Mouse (Mus musculus): ENCODE measurements around the gene 2410137M14Rik. TPM values are rescaled to one million over a fixed set of nuclear protein-coding genes. Genes with fewer than 3 reads are reported as not detected.
A peak's percentile ranks its signal among the peaks of the same experiment; 100 is the strongest.
"Not testable (repeated sequence)": the region's sequence is repeated elsewhere in the genome, so short reads cannot be mapped to it uniquely, and the experiment has no call there.

The 2410137M14Rik gene
- polyA plus RNA-seq, 1 experiment from 2014 or later = not detected

DNA sequence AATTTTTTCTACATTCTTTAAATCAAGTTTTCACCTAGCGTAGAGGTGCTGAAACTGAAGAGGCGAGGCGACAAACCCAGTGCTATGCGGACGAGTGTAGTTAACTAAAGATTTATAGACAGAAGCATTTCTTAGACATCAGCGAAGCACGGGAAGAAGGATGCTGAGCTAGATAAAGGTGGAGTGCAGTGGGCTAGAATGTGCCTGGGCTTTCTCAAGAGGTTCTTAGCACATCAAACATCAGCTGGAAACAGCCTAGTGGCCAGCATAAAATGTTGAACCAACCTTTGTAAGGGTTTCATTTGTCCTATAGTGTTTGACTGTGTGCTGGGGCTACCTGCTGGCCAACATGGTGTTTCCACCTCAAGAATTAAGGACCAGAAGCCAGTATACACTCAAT, 19.8 kb upstream of the 2410137M14Rik start, which contains the start of gene Zfp57:
TSS of gene Zfp57 (plus strand) at position 301 of the 400 bp plus-strand sequence.
- Histone ChIP-seq H3K4me3 (ENCODE audit: low read depth, low read length) (no peak within 1 kb of the TSS), H3K4me1 (ENCODE audit: control insufficient read depth, insufficient read depth, low read length) (no peaks in the 10 kb centered on the region), H3K36me3 (ENCODE audit: control insufficient read depth, insufficient read depth, low read length) (no peaks in the 10 kb centered on the region), H3K9ac (ENCODE audit: low read depth, low read length) (no peak within 1 kb of the TSS), H3K4me2 (peak within 1 kb of the TSS; percentile 75), H3K27ac (ENCODE audit: low read depth, low read length) (no peak within 1 kb of the TSS), H3K9me3 (replicated peaks; ENCODE audit: control insufficient read depth, low read length) (no peaks in the 10 kb centered on the region), H3K27me3 (ENCODE audit: control insufficient read depth, insufficient read depth, low read length) (no peaks in the 10 kb centered on the region)
- WGBS (ENCODE audit: insufficient replicate concordance) = 84% methylated on average over 7 of the region's 7 CpGs
- no peak for ATAC-seq (replicated peaks; ENCODE audit: insufficient number of reproducible peaks, low FRiP score, low TSS enrichment)

DNA sequence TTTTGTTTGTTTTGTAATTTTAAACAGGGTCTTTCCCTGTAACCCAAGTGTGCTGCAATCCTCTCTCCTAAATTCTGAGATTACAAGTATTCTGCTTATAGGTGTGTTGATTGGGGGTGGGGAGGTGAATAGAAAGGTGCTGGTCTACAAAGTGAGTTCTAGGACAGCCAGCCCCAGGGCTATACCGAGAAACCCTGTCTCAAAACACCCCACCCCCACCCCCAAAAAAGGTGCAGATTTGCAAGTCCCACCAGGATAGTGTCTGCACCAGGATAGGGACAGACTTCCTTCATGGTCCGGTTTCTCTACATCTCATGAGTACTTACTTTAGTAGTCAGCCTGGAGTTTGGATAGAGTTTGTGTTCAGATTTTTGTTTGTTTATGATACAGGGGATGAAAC, 17.4 kb upstream of the 2410137M14Rik start:
- no peaks in the 10 kb centered on the region for H3K9me3 ChIP-seq (replicated peaks; ENCODE audit: control insufficient read depth, low read length)
- no peaks in the 10 kb centered on the region for H3K27me3 ChIP-seq (ENCODE audit: control insufficient read depth, insufficient read depth, low read length)
- H3K4me2 ChIP-seq = no peak overlapping the region
- H3K4me1 ChIP-seq (ENCODE audit: control insufficient read depth, insufficient read depth, low read length) = no peaks in the 10 kb centered on the region
- no peak overlapping the region for H3K9ac ChIP-seq (ENCODE audit: low read depth, low read length)
- WGBS (ENCODE audit: insufficient replicate concordance) = 65% methylated on average over 2 of the region's 2 CpGs
- H3K27ac ChIP-seq (ENCODE audit: low read depth, low read length) = no peak overlapping the region
- H3K4me3 ChIP-seq (ENCODE audit: low read depth, low read length) = no peak overlapping the region
- ATAC-seq (replicated peaks; ENCODE audit: insufficient number of reproducible peaks, low FRiP score, low TSS enrichment) = no peak
- no peaks in the 10 kb centered on the region for H3K36me3 ChIP-seq (ENCODE audit: control insufficient read depth, insufficient read depth, low read length)

DNA sequence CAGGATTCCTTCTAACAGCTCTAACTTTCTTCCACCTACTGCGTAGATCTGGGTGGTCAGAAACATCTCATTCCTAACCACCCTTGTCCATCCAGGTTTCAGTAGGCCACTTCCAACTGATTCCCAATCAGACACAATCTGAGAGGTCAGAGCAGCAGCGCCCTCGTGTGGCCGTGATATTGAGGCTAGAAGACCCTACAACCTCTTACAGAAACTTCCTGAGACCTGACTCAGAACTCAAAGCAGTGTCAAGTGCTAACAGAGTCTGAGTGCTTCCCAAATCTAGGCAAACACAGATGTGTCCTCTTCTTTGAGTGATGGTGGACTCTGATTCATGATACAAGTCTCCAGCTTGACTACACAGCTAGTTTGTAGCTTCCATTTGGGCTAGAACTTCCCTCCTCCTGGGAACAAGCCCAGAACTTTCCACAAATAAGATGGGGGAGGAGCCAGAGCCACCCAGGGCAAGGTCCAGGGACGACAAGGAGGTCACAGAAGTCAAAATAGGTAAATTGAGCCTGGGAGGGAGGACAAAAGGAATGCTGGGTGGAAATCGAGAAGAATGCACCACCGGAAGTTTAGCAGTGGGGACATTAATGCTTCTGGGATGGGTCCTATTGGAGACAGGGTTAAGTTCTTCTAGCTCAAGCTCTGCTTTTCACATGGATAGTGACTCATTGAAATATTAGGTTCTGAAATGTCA, 16.1 kb upstream of the 2410137M14Rik start:
- Histone ChIP-seq H3K4me3 (ENCODE audit: low read depth, low read length) (no peak overlapping the region), H3K4me1 (ENCODE audit: control insufficient read depth, insufficient read depth, low read length) (no peaks in the 10 kb centered on the region), H3K9me3 (replicated peaks; ENCODE audit: control insufficient read depth, low read length) (no peaks in the 10 kb centered on the region), H3K27ac (ENCODE audit: low read depth, low read length) (no peak overlapping the region), H3K4me2 (no peak overlapping the region), H3K9ac (ENCODE audit: low read depth, low read length) (no peak overlapping the region), H3K27me3 (ENCODE audit: control insufficient read depth, insufficient read depth, low read length) (no peaks in the 10 kb centered on the region), H3K36me3 (ENCODE audit: control insufficient read depth, insufficient read depth, low read length) (no peaks in the 10 kb centered on the region)
- ATAC-seq (replicated peaks; ENCODE audit: insufficient number of reproducible peaks, low FRiP score, low TSS enrichment) = no peak; the same call in 1 of the 2 replicates
- 25% methylated on average over 7 of the region's 7 CpGs for WGBS (ENCODE audit: insufficient replicate concordance)

DNA sequence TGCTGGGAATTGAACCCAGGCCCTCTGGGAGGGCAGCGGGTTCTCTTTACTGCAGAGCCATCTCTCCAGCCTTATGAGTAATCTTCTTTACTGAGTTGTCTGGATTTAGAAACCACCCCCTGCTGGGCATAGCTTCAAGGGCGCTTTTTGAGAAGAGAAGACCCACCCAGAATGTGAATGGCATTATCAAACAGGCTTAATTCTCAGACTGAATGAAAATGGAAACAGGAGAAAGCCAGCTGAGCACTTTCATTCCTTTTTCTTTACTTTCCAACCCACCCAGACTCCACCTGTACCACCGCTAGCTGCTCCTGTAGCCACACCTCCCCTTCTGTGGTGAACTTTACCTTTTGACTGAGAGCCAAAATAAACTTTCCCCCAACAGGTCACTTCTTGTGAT, 14.4 kb upstream of the 2410137M14Rik start:
- Histone ChIP-seq H3K27ac (ENCODE audit: low read depth, low read length) (no peak overlapping the region), H3K4me3 (ENCODE audit: low read depth, low read length) (no peak overlapping the region), H3K36me3 (ENCODE audit: control insufficient read depth, insufficient read depth, low read length) (no peaks in the 10 kb centered on the region), H3K9ac (ENCODE audit: low read depth, low read length) (no peak overlapping the region), H3K27me3 (ENCODE audit: control insufficient read depth, insufficient read depth, low read length) (no peaks in the 10 kb centered on the region), H3K9me3 (replicated peaks; ENCODE audit: control insufficient read depth, low read length) (no peaks in the 10 kb centered on the region), H3K4me1 (ENCODE audit: control insufficient read depth, insufficient read depth, low read length) (no peaks in the 10 kb centered on the region), H3K4me2 (no peak overlapping the region)
- ATAC-seq (replicated peaks; ENCODE audit: insufficient number of reproducible peaks, low FRiP score, low TSS enrichment) = no peak
- 69% methylated on average over 3 of the region's 3 CpGs for WGBS (ENCODE audit: insufficient replicate concordance)

DNA sequence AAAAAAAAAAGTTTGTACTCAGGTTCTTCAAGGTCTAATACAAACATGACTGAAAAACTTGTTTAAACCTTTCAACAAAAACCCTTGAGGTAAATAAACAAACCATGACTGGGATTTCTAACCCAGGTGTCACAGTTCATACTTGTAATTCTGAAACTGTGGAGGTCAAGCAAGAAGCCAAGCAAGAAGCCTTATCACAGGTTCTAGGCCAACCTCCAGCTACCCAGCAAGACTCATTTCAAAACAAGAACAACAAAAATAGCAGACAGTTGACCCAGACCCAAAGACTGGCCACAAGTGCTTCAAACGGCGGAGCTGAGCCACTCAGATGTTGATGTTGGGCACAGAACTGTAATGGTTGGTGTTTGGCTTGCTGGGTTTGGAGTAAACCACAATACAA, 13.5 kb upstream of the 2410137M14Rik start:
- no peak overlapping the region for H3K4me2 ChIP-seq
- no peaks in the 10 kb centered on the region for H3K4me1 ChIP-seq (ENCODE audit: control insufficient read depth, insufficient read depth, low read length)
- no peaks in the 10 kb centered on the region for H3K9me3 ChIP-seq (replicated peaks; ENCODE audit: control insufficient read depth, low read length)
- no peak for ATAC-seq (replicated peaks; ENCODE audit: insufficient number of reproducible peaks, low FRiP score, low TSS enrichment)
- H3K9ac ChIP-seq (ENCODE audit: low read depth, low read length) = no peak overlapping the region
- H3K27me3 ChIP-seq (ENCODE audit: control insufficient read depth, insufficient read depth, low read length) = peaks cover 5% of the 10 kb centered on the region; the same call in 1 of the 2 replicates
- no peak overlapping the region for H3K27ac ChIP-seq (ENCODE audit: low read depth, low read length)
- WGBS (ENCODE audit: insufficient replicate concordance) = 78% methylated on average over 2 of the region's 2 CpGs
- H3K4me3 ChIP-seq (ENCODE audit: low read depth, low read length) = no peak overlapping the region
- H3K36me3 ChIP-seq (ENCODE audit: control insufficient read depth, insufficient read depth, low read length) = no peaks in the 10 kb centered on the region

DNA sequence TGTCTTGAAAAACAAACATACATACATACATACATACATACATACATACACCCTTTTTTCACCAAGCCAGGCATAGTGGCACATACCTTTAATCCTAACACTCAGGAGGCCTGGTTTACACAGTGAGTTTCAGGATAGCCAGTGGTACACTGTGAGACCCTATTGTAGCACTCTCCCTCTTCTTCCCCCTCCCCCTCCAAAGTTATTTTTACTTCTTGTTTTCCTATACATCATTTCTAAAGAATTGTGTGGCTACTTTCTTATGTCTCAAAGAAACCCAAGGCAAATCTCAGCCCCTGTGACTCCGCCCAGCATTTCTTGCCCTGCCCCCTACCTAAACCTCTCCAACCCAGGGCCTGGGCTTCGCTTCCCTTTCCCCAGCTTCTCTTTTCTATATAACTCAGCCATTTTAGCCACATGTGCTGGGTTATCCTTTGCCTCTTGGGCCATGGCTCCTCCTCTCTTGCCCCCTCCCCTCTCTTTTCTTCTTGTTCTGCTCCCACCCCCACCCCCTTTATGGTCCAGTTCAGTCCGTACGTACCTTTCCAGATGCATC, 12.8 kb upstream of the 2410137M14Rik start:
- Histone ChIP-seq H3K9ac (ENCODE audit: low read depth, low read length) (no peak overlapping the region), H3K9me3 (replicated peaks; ENCODE audit: control insufficient read depth, low read length) (no peaks in the 10 kb centered on the region), H3K27me3 (ENCODE audit: control insufficient read depth, insufficient read depth, low read length) (peaks cover 9% of the 10 kb centered on the region), H3K4me3 (ENCODE audit: low read depth, low read length) (no peak overlapping the region), H3K36me3 (ENCODE audit: control insufficient read depth, insufficient read depth, low read length) (no peaks in the 10 kb centered on the region), H3K27ac (ENCODE audit: low read depth, low read length) (no peak overlapping the region), H3K4me2 (no peak overlapping the region), H3K4me1 (ENCODE audit: control insufficient read depth, insufficient read depth, low read length) (no peaks in the 10 kb centered on the region; the same call in 1 of the 2 replicates)
- 92% methylated on average over 4 of the region's 4 CpGs for WGBS (ENCODE audit: insufficient replicate concordance)
- no peak for ATAC-seq (replicated peaks; ENCODE audit: insufficient number of reproducible peaks, low FRiP score, low TSS enrichment)

DNA sequence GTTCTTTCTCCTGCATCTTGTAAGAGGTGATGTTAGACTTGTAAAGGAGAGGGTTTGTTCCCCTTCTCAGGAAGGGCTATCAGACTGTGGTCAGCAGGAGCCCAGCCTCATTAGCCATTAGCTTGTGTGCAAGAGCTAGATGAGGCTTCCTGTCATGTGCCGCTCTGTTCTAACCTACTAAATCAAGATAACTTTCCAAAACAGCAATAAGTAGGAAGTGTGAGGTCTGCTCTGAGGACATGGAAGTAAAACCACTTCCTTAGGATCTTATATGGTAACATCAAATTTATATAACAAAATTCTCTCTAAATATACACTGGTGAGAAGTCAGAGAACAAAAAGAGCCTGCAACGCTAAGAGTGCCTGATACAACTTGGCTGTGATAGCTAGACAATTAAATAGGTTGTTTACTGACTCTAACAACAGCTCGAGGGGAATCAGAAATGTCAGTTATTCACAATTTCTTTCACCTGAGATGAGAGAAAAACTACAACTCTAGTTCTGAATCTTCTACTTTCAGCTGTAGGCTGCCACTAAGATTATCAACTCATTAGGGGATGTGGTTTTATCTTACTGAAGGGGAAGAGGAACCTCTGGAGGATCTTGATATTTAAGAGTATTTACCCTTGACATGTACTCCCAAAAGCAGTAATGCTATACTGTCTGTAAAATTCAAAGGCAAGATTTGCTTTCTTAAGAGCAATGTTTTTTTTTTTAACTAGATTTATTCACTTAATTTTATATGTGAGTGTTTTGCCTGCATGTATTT, 11.5 kb upstream of the 2410137M14Rik start:
- no peaks in the 10 kb centered on the region for H3K9me3 ChIP-seq (replicated peaks; ENCODE audit: control insufficient read depth, low read length)
- WGBS (ENCODE audit: insufficient replicate concordance) = 56% methylated on average over 3 of the region's 3 CpGs
- H3K27me3 ChIP-seq (ENCODE audit: control insufficient read depth, insufficient read depth, low read length) = peaks cover 22% of the 10 kb centered on the region
- no peak overlapping the region for H3K4me2 ChIP-seq
- no peak for ATAC-seq (replicated peaks; ENCODE audit: insufficient number of reproducible peaks, low FRiP score, low TSS enrichment)
- H3K9ac ChIP-seq (ENCODE audit: low read depth, low read length) = no peak overlapping the region
- H3K27ac ChIP-seq (ENCODE audit: low read depth, low read length) = no peak overlapping the region
- no peaks in the 10 kb centered on the region; the same call in 1 of the 2 replicates for H3K4me1 ChIP-seq (ENCODE audit: control insufficient read depth, insufficient read depth, low read length)
- H3K4me3 ChIP-seq (ENCODE audit: low read depth, low read length) = no peak overlapping the region
- H3K36me3 ChIP-seq (ENCODE audit: control insufficient read depth, insufficient read depth, low read length) = no peaks in the 10 kb centered on the region

DNA sequence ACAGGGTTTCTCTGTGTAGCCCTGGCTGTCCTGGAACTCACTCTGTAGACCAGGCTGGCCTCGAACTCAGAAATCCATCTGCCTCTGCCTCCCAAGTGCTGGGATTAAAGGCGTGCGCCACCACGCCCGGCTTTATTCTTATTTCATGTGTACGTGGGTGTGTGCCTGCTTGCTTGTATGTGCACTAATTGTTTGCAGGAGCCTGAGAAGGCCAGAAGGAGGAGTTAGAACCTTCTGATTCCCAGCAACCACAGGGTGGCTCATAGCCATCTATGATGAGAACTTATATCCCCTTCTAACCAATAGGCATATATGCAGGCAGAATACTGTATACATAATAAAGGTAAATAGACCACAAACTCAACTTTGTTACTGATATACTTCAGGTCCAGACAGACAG, 9.6 kb upstream of the 2410137M14Rik start:
- H3K27me3 ChIP-seq (ENCODE audit: control insufficient read depth, insufficient read depth, low read length) = peaks cover 26% of the 10 kb centered on the region
- not testable (repeated sequence) for H3K4me3 ChIP-seq (ENCODE audit: low read depth, low read length); H3K36me3 ChIP-seq (ENCODE audit: control insufficient read depth, insufficient read depth, low read length); H3K9ac ChIP-seq (ENCODE audit: low read depth, low read length); H3K4me1 ChIP-seq (ENCODE audit: control insufficient read depth, insufficient read depth, low read length); H3K4me2 ChIP-seq; ATAC-seq (replicated peaks; ENCODE audit: insufficient number of reproducible peaks, low FRiP score, low TSS enrichment); H3K9me3 ChIP-seq (replicated peaks; ENCODE audit: control insufficient read depth, low read length); H3K27ac ChIP-seq (ENCODE audit: low read depth, low read length)
- WGBS (ENCODE audit: insufficient replicate concordance) = 73% methylated on average over 6 of the region's 6 CpGs

All from heart, embryonic 11.5 days (tissue).